Mouse (Mus musculus): Measurements from ENCODE around the gene Lin28b. TPM values are rescaled to one million over a fixed set of nuclear protein-coding genes. Genes with fewer than 3 reads are reported as not detected.

Lin28b gene
- polyA plus RNA-seq, 3 experiments from 2014 or later, result 0.19 TPM; not detected in 2

Other genes starting within 250 kb of the Lin28b start
- not detected for gene Bves, start 150.6 kb downstream of the Lin28b start, polyA plus RNA-seq (2017; shearing (Covaris generic))
- 1 to 10 TPM; 6.9 to 8.8 (median 7.0) TPM for gene Hace1, start 91.4 kb upstream of the Lin28b start, polyA plus RNA-seq (2017; shearing (Covaris generic))